Mouse (Mus musculus) gastrocnemius, adult 2 months (tissue): ENCODE results near the gene Gm17657. TPM values are rescaled to one million over a fixed set of nuclear protein-coding genes. Genes with fewer than 3 reads are reported as not detected.
"Not testable (repeated sequence)": the region's sequence is repeated elsewhere in the genome, so short reads cannot be mapped to it uniquely, and the experiment has no call there.

Source experiments
- DNase-seq: peaks from one replicate; pipeline ENCODE4 v3.0.0; 2022
- H3K27ac ChIP-seq: fragments of 200-600 bp; 2 replicates; pipeline ENCODE4 v1.8.1; 2022; ENCODE audit warnings: mild to moderate bottlenecking
- H3K4me3 ChIP-seq: fragments of 200-600 bp; 2 replicates; pipeline ENCODE4 v1.8.1; 2022; ENCODE audit warnings: mild to moderate bottlenecking, moderate library complexity
- CTCF ChIP-seq: fragments of 200-600 bp; IDR thresholded peaks from 2 replicates; pipeline ENCODE4 v1.8.1; 2022; ENCODE audit warnings: antibody characterized with exemption, mild to moderate bottlenecking, moderate library complexity
- intact Hi-C: fragments of 180-260 bp; cut with DNase I; formaldehyde crosslinking; loops from one replicate; pipeline ENCODE4 v1.15.1; 2025
- total RNA-seq, 2 experiments: library from RNA; stranded (reverse); gene quantifications; 2 replicates each; pipeline ENCODE4 v1.2.3; 2021

Gm17657 gene
- total RNA-seq, 2 experiments from 2014 or later, result not detected

DNA sequence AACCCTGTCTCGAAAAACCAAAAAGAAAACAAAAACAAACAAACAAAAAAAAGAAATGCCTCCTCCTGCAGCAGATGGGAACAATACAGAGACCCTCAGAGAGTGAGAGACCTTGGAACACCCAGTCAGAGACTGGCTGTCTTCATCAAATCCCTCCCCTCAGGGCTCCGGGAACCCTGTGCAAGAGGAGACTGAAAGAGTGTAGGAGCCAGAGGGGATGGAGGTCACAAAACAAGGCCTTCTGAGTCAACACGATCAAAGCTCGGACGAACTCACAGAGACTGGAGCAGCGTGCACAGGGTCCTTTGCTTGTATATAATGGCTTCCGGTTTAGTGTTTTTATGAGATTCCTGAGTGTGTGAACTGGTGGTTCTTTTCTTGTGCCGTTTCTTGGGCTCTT is 9.0 kb downstream of the Gm17657 start:
- intact Hi-C loops, result no loop called here
- Histone ChIP-seq H3K27ac (no peak overlapping the region), H3K4me3 (no peak overlapping the region)
- DNase-seq, result no peak
- TF ChIP-seq CTCF, result no peak

DNA sequence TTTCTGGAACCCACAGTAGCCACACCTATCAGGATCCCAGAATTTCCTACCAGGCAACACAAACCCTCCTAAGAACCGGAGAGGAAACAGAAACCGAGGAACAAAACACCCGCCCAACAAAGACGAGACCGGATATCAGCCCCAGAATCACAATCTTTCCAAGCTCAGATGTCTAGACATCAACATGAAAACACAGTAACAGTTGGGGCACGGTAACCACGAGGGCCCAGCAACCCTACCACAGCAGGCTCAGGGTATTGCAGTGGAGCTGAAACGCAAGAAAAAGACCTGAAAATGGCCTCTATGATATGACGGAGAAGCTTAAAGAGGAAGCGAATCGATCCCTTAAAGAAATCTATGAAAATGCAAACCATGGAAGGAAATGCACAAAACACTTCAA is 15.6 kb downstream of the Gm17657 start:
- no peak for DNase-seq
- intact Hi-C loops, result no loop called here
- Histone ChIP-seq H3K27ac (no peak overlapping the region), H3K4me3 (no peak overlapping the region)
- TF ChIP-seq CTCF, result no peak

- no peak for TF ChIP-seq CTCF
Observed at GRCm38 (mm10) chr17:29531757-29532384, 17.6 kb downstream of the Gm17657 start.

GRCm38 (mm10) chr17:29531278-29531677 is 18.2 kb downstream of the Gm17657 start:
- DNase-seq, result no peak
- no peak overlapping the region for H3K4me3 ChIP-seq
- intact Hi-C loops, result no loop called here
- no peak overlapping the region for H3K27ac ChIP-seq
- no peak; the same call in 1 of the 2 replicates for TF ChIP-seq CTCF

More at GRCm38 (mm10) chr17:29531757-29532384, 17.6 kb downstream of the Gm17657 start:
- DNase-seq, result no peak
- H3K27ac ChIP-seq, result no peak overlapping the region
- H3K4me3 ChIP-seq, result no peak overlapping the region
- intact Hi-C loops, result no loop called here

GRCm38 (mm10) chr17:29530508-29530907 is 18.9 kb downstream of the Gm17657 start:
- intact Hi-C loops, result no loop called here
- TF ChIP-seq CTCF, result no peak
- Histone ChIP-seq H3K4me3 (no peak overlapping the region), H3K27ac (no peak overlapping the region)
- DNase-seq, result no peak

DNA sequence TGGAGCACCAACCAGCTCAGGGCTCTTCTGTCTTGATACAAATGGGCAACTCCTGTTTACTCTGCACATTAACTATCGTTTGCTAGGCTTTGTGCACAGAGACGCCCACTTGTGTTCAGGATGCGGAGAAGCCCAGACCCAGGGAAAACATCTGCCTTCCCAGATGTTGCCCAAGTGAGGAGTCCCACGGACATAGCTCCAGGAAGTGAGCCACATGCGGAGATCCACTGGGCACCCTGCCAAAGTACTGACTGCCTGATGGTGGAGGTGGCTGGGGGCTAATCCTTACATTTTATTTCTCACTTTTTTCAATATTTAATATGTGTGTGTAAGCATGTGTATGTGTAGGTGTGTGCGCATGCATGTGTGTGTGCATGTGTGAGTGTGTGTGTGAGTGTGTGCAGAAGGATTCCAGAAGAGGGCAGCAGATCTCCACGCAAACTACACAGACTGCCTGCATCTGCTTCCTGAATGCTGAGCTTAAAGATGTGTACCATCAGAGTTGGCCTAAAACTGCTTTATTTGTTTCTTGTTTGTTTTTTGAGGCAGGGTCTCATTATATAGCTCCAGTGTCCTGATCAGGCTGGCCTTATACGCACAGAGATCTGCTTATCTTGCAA is 20.8 kb downstream of the Gm17657 start:
- Histone ChIP-seq H3K4me3 (no peak overlapping the region), H3K27ac (no peak overlapping the region)
- intact Hi-C loops, result loop anchor here (10.0 kb wide), 1 partner anchor 824 kb away; no protein-coding TSS in a partner anchor
- DNase-seq, result no peak
- TF ChIP-seq CTCF, result peak; percentile 41

GRCm38 (mm10) chr17:29525613-29526012 is 23.8 kb downstream of the Gm17657 start:
- intact Hi-C loops, result loop anchor here (10.0 kb wide), 1 partner anchor 821 kb away; no protein-coding TSS in a partner anchor
- TF ChIP-seq CTCF, result no peak
- DNase-seq, result no peak
- no peak overlapping the region for H3K4me3 ChIP-seq
- H3K27ac ChIP-seq, result no peak overlapping the region

DNA sequence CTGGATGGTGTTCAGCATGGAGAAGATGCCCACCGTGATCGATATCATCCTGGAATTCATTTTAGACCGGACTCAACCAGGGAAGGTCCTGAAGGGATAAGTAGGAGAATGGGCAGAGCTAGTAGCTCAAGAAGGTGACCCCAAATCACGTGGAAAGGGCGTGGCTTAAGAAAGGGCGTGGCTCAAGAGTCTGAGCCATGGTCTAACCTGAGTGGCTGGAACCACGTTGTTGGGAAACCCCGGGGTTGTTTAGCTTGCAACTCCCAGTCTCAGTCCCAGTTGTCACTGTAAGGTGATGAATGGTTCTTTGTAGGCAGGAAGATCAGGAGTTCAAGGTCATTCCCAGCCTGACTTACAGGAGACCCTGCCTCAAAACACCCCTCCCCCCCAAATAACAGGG is 29.7 kb downstream of the Gm17657 start:
- intact Hi-C loops, result loop anchor here (10.0 kb wide), 2 partner anchors 345 to 815 kb away; no protein-coding TSS in a partner anchor
- H3K4me3 ChIP-seq, result no peak overlapping the region
- no peak for DNase-seq
- no peak overlapping the region for H3K27ac ChIP-seq
- no peak for TF ChIP-seq CTCF

DNA sequence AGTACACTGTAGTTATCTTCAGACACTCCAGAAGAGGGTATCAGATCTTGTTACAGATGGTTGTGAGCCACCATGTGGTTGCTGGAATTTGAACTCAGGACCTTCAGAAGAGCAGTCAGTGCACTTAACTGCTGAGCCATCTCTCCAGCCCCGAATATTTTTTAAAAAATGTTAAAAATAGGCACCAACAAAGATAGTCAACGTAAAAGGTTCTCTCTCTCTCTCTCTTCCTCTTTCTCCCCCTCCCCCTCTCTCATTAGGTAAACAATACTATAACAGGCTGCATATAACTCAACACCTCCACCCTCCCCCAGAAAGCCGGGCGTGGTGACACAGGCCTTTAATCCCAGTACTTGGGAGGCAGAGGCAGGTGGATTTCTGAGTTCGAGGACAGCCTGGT is 30.8 kb downstream of the Gm17657 start:
- not testable (repeated sequence) for DNase-seq, H3K4me3 ChIP-seq, H3K27ac ChIP-seq
- intact Hi-C loops, result loop anchor here (10.0 kb wide), 1 partner anchor 344 kb away; no protein-coding TSS in a partner anchor

DNA sequence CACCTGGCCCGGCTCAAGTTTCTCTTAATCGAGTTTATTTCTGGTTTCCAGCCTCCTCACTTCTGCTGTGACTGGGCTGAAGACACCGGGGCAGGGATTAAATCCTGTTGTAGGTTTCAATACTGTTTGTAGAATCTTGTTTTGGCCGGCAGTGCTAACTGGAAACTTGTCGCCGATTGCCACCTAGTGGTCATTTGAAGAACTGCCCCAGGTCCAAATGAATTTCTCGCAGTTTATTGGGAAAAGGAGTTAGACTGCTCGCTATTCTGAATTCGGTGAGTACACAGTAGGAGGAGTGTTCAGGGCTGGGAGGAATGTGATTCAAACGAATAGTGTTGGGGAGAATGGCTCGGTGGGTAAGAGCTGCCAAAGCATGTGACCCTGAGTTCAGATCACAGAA is 35.0 kb downstream of the Gm17657 start:
- no peak overlapping the region for H3K4me3 ChIP-seq
- DNase-seq, result peak; percentile 81
- peak overlapping the region; percentile 73 for H3K27ac ChIP-seq
- intact Hi-C loops, result loop anchor here (1.0 to 10.0 kb wide), 4 partner anchors 117 to 340 kb away; partner anchors contain the start of gene Ppil1
- TF ChIP-seq CTCF, result no peak

DNA sequence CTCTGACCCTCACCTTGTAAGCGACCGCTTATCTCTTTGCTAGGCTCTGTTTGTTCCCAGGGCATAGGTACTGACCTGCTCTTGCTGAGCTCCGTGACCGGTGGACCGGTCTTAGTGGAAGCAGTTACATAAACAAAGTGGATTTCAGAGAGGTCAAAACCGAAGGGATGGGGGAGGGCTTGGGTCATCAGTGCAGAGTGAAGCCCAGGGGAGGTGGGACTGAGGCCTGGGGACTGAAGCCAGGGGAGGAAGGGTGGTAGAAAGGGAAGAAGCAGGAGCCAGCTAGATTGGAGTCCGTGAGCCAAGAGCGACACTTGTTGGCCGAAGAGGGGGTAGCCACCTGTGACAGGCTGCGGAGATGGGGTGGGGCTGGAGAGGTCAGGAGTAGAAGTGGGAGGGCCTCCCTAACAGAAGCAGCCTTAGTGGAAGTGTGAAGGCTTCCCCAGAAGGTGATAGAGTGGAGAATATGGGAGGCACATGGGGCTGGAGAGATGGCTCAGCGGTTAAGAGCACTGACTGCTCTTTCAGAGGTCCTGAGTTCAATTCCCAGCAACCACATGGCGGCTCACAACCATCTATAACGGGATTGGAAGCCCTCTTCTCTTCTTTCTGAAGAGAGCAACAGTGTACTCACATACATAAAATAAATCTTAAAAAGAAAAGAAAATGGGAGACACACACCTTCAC is 36.3 kb downstream of the Gm17657 start:
- TF ChIP-seq CTCF, result peak; percentile 68
- intact Hi-C loops, result loop anchor here (5.0 to 10.0 kb wide), 2 partner anchors 251 to 338 kb away; partner anchors contain the start of gene Ppil1
- H3K27ac ChIP-seq, result no peak overlapping the region
- DNase-seq, result peak; percentile 71
- H3K4me3 ChIP-seq, result no peak overlapping the region

- intact Hi-C loops, result loop anchor here (5.0 to 10.0 kb wide), 2 partner anchors 248 to 336 kb away; partner anchors contain the start of gene Ppil1
- TF ChIP-seq CTCF, result no peak
- Histone ChIP-seq H3K4me3 (no peak overlapping the region), H3K27ac (no peak overlapping the region)
- no peak for DNase-seq
Observed at GRCm38 (mm10) chr17:29510691-29511090, 38.7 kb downstream of the Gm17657 start.
